In genomic region chr17:83387161-83387560, GRCm38 (mm10) we compare ENCODE assay signal across 14 mouse cellular contexts. TPM values are rescaled to one million over a fixed set of nuclear protein-coding genes. Genes with fewer than 3 reads are reported as not detected.
DNase-seq lines count a peak whose midpoint lies in the region; ATAC-seq and TF ChIP-seq lines count a peak whose summit lies in the region.
"Had no signal": no experiment of that assay in that cellular context is flagged by ENCODE, and none has a peak within 500 bp of the region (broad histone marks: within the 10 kb centered on the region; RNA-seq: fewer than 3 reads in every experiment).

No protein-coding gene starts in this region.

- no peak overlapping the region for H3K27ac ChIP-seq in left cerebral cortex, adult 2 months
- H3K27ac ChIP-seq in ES-Bruce4 (ENCODE audit: insufficient read depth, low read length), result no peak overlapping the region
- no peak overlapping the region for H3K27ac ChIP-seq in bone marrow macrophage, adult 2 months (ENCODE audit: insufficient read depth, low read depth, low read length)
- no peak overlapping the region for H3K27ac ChIP-seq in forebrain, postnatal 0 days (ENCODE audit: low read depth, low read length)
- H3K27ac ChIP-seq: forebrain, embryonic 15.5 days; limb, embryonic 12.5 days; midbrain, embryonic 15.5 days had no signal

- H3K9ac ChIP-seq in ES-Bruce4 (ENCODE audit: low read depth, poor library complexity, severe bottlenecking), result no peak overlapping the region
- H3K9ac ChIP-seq in forebrain, postnatal 0 days, result no peak overlapping the region
- H3K9ac ChIP-seq: forebrain, embryonic 15.5 days; limb, embryonic 12.5 days; midbrain, embryonic 15.5 days had no signal

- H3K4me3 ChIP-seq in left cerebral cortex, adult 2 months, result no peak overlapping the region
- no peak overlapping the region for H3K4me3 ChIP-seq in ES-Bruce4 (ENCODE audit: low read depth, low read length)
- H3K4me3 ChIP-seq in bone marrow macrophage, adult 2 months (ENCODE audit: insufficient read depth, low read length), result no peak overlapping the region
- H3K4me3 ChIP-seq in forebrain, postnatal 0 days (ENCODE audit: low read depth, low read length), result no peak overlapping the region
- H3K4me3 ChIP-seq: forebrain, embryonic 15.5 days; limb, embryonic 12.5 days; midbrain, embryonic 15.5 days had no signal

- ATAC-seq in forebrain, postnatal 0 days, result no peak
- ATAC-seq: forebrain, embryonic 15.5 days; midbrain, embryonic 15.5 days had no signal

- no peak overlapping the region for H3K4me2 ChIP-seq in forebrain, postnatal 0 days (ENCODE audit: low read depth)
- H3K4me2 ChIP-seq: forebrain, embryonic 15.5 days; limb, embryonic 12.5 days; midbrain, embryonic 15.5 days had no signal

- peak; percentile 17 for TF ChIP-seq CTCF in left cerebral cortex, adult 2 months (IDR thresholded peaks at IDR 0.05)
- peak; percentile 70 for TF ChIP-seq CTCF in ES-Bruce4 (IDR thresholded peaks at IDR 0.05; ENCODE audit: low read depth, low read length)
- peak; percentile 31; the same call in 1 of the 2 replicates for TF ChIP-seq CTCF in bone marrow macrophage, adult 2 months (IDR thresholded peaks at IDR 0.05; ENCODE audit: low read depth, low read length)
- no peak for TF ChIP-seq CTCF in forebrain, postnatal 0 days (IDR thresholded peaks at IDR 0.05; ENCODE audit: low read depth)

- TF ChIP-seq EP300 in ES-Bruce4 (IDR thresholded peaks at IDR 0.05; ENCODE audit: insufficient read depth, low read depth, low read length), result no peak

- H3K36me3 ChIP-seq in ES-Bruce4 (ENCODE audit: control insufficient read depth, insufficient read depth, low read length, poor library complexity, severe bottlenecking), result no peaks in the 10 kb centered on the region
- no peaks in the 10 kb centered on the region for H3K36me3 ChIP-seq in forebrain, postnatal 0 days (ENCODE audit: insufficient read depth)
- H3K36me3 ChIP-seq: forebrain, embryonic 15.5 days; limb, embryonic 12.5 days; midbrain, embryonic 15.5 days had no signal

- no peak for TF ChIP-seq POLR2A in ES-Bruce4 (IDR thresholded peaks at IDR 0.05; ENCODE audit: insufficient read depth, low read length)
- no peak for TF ChIP-seq POLR2A in bone marrow macrophage, adult 2 months (IDR thresholded peaks at IDR 0.05; ENCODE audit: borderline replicate concordance, low read depth, low read length)

- DNase-seq in left cerebral cortex, adult 2 months (ENCODE audit: extremely low spot score in 1 of 2, low spot score in 2 of 2), result no peak
- DNase-seq in left cerebral cortex, postnatal 10 days (ENCODE audit: extremely low spot score in 1 of 2, low spot score in 2 of 2), result no peak
- DNase-seq in thymus, postnatal 14 days, result peak; percentile 25
- DNase-seq in heart, adult 9 months (ENCODE audit: low spot score in 2 of 2), result no peak
- no peak for DNase-seq in forebrain, postnatal 0 days
- DNase-seq: cerebellum, postnatal 14 days; heart, postnatal 36 days; kidney, adult 8-10 months; lung, postnatal 36 days had no signal

- intact Hi-C loops in left cerebral cortex, adult 2 months (cut with DNase I), result no loop called here
- intact Hi-C loops in left cerebral cortex, postnatal 10 days (cut with DNase I), result no loop called here

- no peaks in the 10 kb centered on the region for H3K27me3 ChIP-seq in ES-Bruce4 (ENCODE audit: control insufficient read depth, insufficient read depth, low read length, poor library complexity, severe bottlenecking)
- H3K27me3 ChIP-seq in forebrain, postnatal 0 days (ENCODE audit: insufficient read depth, low read length), result no peaks in the 10 kb centered on the region
- H3K27me3 ChIP-seq: forebrain, embryonic 15.5 days; limb, embryonic 12.5 days; midbrain, embryonic 15.5 days had no signal

- H3K9me3 ChIP-seq in ES-Bruce4 (replicated peaks; ENCODE audit: control insufficient read depth, insufficient read depth, low read length, poor library complexity, severe bottlenecking), result no peaks in the 10 kb centered on the region
- no peaks in the 10 kb centered on the region for H3K9me3 ChIP-seq in forebrain, postnatal 0 days (ENCODE audit: low read length)
- H3K9me3 ChIP-seq: forebrain, embryonic 15.5 days; limb, embryonic 12.5 days; midbrain, embryonic 15.5 days had no signal

- 80% methylated on average over 3 of the region's 3 CpGs for WGBS in forebrain, postnatal 0 days

- H3K4me1 ChIP-seq in ES-Bruce4 (ENCODE audit: control insufficient read depth, insufficient read depth, low read length), result no peaks in the 10 kb centered on the region
- H3K4me1 ChIP-seq in bone marrow macrophage, adult 2 months (ENCODE audit: control insufficient read depth, insufficient read depth, low read length), result peaks cover 12% of the 10 kb centered on the region
- H3K4me1 ChIP-seq in forebrain, postnatal 0 days (ENCODE audit: insufficient read depth), result no peaks in the 10 kb centered on the region
- H3K4me1 ChIP-seq: forebrain, embryonic 15.5 days; limb, embryonic 12.5 days; midbrain, embryonic 15.5 days had no signal

RNA-seq across cellular contexts. Expression of gene Eml4, which starts 36.4 kb away (rescaled TPM):
- total RNA-seq in left cerebral cortex, adult 2 months (2021), result 10 to 100 TPM; 23.2 to 24.2 TPM
- total RNA-seq in left cerebral cortex, postnatal 10 days (2021), result 10 to 100 TPM; 24.4 to 30.2 TPM
- 100 and 114 TPM in 2 replicates for polyA plus RNA-seq in ES-Bruce4 (2011; ENCODE audit: insufficient read depth, insufficient read length, low read depth, missing spikeins)
- 15.2 and 16.6 TPM in 2 replicates for polyA plus RNA-seq in bone marrow macrophage, adult 2 months (2012; ENCODE audit: insufficient read depth, insufficient read length, missing spikeins)
- total RNA-seq in forebrain, postnatal 0 days (2014; rRNA removed), result 51.5 and 58.7 TPM in 2 replicates
- 12.9 and 20.0 TPM in 2 replicates for polyA plus RNA-seq in forebrain, postnatal 0 days (2015; fragmentation: Nextera tagmentation; extraction: Ambion mirVana)
